Mouse (Mus musculus): ENCODE data around the gene Rab27a.

Gene Rab27a

GRCm38 (mm10) chr9:73044146-73045079 lies at the start of gene Rab27a:
Gene Rab27a, plus strand, starts transcription at chr9:73044854.
- DNase-seq (ENCODE audit: low spot score) = peak; percentile 56

- DNase-seq (ENCODE audit: low spot score) = no peak
Observed at GRCm38 (mm10) chr9:72996167-72996566, 48.5 kb upstream of the Rab27a start.

DNA sequence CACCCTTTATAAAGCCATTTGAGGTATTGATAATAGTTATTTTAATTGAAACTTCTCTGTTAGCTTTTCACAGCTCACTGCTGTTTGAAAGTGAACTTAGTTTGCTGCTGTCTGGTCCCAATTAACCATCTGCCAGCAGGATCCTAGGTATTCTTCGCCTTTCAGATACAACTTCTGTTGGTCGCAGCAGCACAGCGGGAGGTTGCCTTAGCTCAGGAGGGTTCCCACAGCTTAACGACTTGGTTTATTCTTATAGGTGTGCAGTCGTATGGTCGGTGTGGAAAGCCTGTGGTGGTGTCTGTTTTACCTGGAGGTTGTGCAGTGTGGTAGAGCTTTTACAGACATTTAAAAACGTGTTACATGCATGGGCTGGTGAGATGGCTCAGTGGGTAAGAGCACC lies 47.8 kb upstream of the Rab27a start:
- DNase-seq (ENCODE audit: low spot score) = no peak

- DNase-seq (ENCODE audit: low spot score) = no peak
Observed at GRCm38 (mm10) chr9:73000487-73000886, 44.2 kb upstream of the Rab27a start.

- DNase-seq (ENCODE audit: low spot score) = no peak
Observed at GRCm38 (mm10) chr9:73001314-73002011, 43.2 kb upstream of the Rab27a start.

- no peak for DNase-seq (ENCODE audit: low spot score)
Observed at GRCm38 (mm10) chr9:73002177-73002576, 42.5 kb upstream of the Rab27a start.

- no peak for DNase-seq (ENCODE audit: low spot score)
Observed at GRCm38 (mm10) chr9:73004076-73004475, 40.6 kb upstream of the Rab27a start.

DNA sequence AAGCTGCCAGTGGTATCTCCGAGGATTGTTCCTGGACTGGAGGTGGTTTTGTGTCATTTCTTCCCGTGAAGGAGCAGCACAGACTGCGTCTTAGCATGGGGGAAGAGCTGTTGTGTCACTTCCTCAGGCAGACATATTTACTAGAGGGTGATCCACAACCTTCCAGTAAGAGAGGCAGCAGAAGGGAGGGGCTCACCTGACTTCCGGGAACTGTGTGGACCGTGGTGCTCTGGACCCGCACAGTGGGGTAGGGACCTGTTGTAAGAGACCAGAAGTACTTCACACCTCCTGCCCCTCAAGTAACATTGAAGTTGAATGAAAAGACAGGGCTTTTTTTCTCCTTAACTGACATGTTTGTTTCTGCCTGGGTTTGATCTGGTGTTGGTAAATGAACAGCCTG lies 39.5 kb upstream of the Rab27a start:
- DNase-seq (ENCODE audit: low spot score) = no peak

DNA sequence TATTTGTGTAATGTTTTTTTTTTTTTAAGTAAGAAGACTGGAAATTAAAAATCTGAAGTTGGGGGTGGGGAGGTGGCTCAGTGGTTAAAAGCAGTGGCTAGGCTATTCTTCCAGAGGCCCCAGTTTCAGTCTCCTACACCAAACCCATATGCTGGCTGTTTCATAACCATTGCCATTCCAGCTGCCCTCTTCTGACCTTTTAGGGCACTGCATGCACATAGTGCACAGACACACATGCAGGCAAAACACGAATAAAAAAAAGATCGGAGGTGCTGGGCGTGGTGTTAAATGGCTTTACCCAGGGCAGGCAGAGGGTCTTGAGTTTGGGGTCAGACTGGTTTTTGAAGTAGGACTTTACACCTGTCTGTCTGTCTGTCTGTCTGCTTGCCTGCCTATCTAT lies 38.5 kb upstream of the Rab27a start:
- no peak for DNase-seq (ENCODE audit: low spot score)

DNA sequence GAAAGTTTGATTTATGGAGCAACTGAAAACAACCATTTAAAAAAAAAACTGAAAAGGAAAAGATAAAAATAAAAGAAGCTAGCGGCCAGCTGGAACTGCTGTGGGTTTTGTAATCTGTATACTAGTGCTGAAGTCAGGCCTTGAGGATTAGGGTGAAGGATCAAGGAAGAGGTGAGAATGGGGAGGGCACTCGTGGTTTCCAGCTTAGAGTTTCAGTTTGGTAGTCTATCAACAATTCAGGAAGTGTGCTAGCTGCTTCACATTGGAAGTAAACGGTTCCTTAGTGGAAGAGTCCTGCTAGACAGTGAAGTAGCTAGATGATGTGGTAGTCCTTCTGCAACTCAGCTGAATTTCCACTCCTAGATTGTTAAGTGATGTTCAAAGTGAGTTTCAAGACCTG lies 36.3 kb upstream of the Rab27a start:
- DNase-seq (ENCODE audit: low spot score) = no peak

DNA sequence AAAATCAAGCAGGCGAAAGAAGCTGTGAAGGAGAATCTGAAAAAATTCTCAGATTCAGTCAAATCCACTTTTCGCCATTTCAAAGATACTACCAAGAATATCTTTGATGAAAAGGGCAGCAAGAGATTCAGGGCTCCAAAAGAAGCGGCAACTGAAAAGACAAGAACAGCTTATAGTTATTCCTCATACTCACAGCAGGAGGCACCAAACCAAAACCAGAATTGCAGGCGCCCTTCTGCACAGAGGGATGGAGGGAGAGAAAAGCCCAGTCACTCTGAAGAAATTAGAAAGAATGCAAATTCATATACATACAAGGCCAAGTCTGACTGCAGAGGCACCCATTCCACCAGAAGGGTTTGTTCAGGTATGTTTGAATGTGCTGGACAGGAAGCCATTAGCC lies 32.0 kb upstream of the Rab27a start:
- no peak for DNase-seq (ENCODE audit: low spot score)

GRCm38 (mm10) chr9:73014724-73015123 lies 29.9 kb upstream of the Rab27a start:
- no peak for DNase-seq (ENCODE audit: low spot score)

- no peak for DNase-seq (ENCODE audit: low spot score)
Observed at GRCm38 (mm10) chr9:73019841-73020240, 24.8 kb upstream of the Rab27a start.

DNA sequence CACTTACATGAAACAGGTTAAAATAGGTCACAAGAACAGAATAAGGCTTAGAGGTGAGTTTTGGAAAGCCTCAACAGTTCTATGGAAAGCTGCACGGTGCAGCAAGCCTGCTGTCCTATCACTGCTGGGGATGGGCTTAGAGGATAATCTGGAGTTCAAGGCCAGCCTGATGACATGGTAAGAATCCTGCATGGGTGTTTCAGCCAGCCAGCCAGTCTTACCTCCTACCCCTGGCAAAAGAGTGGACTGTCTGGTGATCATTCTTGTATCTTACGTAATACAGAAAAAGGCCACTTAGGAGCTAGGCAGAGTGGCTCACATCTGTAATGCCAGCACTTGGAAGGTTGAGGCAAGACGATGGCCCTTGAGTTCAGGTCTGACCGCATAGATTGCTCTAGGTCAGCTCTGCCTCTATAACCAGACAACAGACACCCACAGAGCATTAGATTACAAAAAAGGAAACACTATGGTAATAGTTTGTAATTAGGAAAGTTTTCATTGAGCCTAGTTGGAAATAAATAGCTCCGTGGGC lies 24.0 kb upstream of the Rab27a start:
- DNase-seq (ENCODE audit: low spot score) = no peak

DNA sequence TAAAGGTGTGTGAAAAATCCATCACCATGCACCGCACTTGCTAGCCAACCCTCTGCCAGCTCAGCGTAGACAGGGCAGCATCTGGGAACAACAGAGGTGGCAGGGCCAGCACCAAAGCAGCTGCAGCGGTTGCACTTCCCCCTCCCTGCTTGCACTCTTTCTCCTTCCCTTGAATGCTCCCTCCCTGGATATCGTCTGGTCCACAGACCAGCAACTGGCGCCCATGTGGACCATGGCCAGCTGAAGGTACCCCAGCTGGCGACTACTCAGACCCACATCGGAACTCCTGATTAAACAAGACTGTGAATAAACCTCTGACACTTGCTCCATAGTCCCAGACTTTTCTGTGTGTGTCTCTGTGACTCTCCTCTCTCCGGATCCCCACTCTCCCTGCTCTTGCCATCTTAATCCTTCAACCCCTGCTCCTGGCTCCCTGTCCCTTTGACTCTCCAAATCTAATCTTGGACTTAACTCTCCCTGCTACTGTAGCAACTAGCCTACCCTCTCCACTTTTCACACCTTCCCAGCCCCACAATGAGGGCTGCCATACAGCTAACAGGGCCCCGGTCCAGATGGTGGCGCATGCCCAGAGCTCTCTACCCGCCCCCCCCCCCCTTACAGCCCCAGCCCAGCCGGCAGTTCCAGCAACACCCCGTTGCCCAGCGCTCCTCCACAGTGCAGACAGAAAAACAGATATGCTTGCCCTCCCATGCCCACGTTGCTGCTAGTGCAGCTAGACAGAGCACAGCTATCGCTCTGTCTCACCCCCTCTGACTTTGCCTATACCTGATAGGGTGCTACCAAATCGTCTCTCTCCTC lies 18.6 kb upstream of the Rab27a start:
- no peak for DNase-seq (ENCODE audit: low spot score)

DNA sequence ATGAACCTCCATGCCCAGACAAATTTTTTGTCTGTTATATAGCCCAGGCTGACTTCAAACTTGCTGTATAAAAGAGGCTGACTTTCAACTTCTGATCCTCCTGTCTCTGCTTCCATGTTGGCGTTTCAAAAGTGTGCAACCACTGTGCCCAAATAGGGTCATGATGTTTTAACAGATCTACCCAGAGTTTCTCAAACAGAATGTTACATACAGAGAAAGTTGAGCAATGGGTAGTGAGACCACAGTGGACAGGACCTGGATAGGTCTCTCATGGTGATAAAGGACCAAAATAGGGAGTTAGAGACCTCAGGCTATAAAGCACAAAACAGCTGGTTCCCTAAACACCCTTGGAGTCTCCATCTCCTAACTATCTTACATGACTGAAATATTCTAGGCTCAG lies 14.2 kb upstream of the Rab27a start:
- DNase-seq (ENCODE audit: low spot score) = no peak

DNA sequence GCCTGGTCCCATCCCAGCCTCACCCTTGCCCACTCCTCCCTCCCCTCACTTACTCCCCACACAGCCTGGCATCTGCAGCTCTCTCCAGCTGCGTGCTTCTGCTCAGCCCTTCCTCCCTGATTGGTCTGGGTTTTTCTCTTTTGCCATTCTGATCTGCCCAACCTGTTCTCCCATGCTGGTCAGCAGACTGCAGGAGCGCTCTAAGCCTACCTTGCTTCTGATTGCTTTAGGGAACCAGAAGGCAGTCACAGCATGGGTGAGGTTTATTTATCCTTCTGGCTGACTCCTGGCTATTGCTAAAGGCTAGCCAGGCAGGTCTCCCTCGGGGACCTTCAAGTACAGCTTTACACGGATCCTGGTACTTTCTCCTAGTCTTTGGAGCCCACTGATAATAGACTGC lies 13.2 kb upstream of the Rab27a start:
- DNase-seq (ENCODE audit: low spot score) = no peak

GRCm38 (mm10) chr9:73033406-73033805 lies 11.2 kb upstream of the Rab27a start:
- no peak for DNase-seq (ENCODE audit: low spot score)

DNA sequence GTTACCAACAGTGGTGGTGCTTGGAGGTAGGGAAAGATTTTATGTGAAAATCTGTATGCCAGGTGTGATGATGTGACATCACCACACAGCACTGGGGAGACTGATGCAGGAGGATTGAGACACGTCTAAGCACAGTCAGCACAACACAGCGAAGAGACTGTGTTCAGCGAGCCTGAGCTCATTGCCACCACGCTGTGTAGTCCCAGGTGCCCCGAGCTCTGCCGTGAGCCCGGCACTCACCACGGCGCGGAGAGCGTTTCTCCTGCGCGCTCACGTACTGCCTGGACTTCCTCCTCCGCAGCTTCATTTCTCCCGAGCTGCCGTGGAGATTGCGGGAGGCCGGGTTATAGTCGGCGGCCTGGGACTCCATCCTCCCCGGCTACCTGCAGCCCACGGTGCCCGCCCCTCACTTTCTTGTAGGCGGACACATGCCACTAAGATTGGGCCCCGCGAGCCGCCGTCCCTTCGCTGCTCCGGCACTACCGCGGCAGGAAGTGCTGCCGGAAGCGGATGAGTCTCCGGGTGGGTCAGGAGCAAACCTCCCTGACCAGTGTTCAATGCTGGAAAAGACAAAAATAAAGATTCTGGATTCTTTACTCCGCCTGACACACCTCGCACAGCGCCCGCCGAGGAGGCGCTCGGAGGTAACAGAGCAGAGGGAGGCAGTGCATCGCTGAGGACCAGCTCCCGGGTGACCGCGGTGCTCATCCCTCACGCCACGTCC lies 5.3 kb upstream of the Rab27a start:
- peak; percentile 88 for DNase-seq (ENCODE audit: low spot score)

- DNase-seq (ENCODE audit: low spot score) = no peak
Observed at GRCm38 (mm10) chr9:73040080-73040479, 4.6 kb upstream of the Rab27a start, which contains the start of gene Pigb. Gene Pigb, minus strand, starts transcription at chr9:73040378.

DNA sequence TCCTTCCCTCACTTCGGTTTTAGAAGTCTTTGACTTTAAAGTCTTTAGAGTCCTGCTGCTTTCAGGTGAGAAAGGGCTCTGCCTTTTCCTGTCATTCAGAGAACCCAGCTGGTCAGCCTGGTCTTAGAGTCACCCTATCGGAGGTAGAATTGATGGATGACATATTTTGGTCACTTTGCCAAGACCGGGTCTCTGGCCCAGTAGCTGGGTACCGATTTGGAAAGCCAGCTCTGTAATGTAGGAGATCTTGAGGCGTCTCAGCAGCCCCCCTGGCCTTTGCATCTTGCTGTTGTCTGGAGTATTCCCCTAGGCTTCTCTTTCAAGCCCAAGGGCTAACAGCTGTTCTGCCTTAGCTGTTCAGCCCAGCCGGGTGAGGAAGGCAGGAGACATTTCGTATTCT lies 550 bp downstream of the Rab27a start:
- DNase-seq (ENCODE audit: low spot score) = no peak
